Mouse (Mus musculus) kidney, adult 10 weeks (tissue): ENCODE measurements around the gene Nlrp4e. TPM values are rescaled to one million over a fixed set of nuclear protein-coding genes. Genes with fewer than 3 reads are reported as not detected.

ENCODE experiments used
- polyA plus RNA-seq: library from polyadenylated mRNA; stranded (reverse); fragments of 350-450 nt; fragmentation: Illumina TruSeq; extraction: RNeasy Lipid Tissue Mini Kit (QIAGEN cat#74804); gene quantifications from one replicate; pipeline ENCODE4 v1.2.3, GENCODE M21; 2014; ENCODE audit warnings: low read depth, low replicate concordance

Gene Nlrp4e
- polyA plus RNA-seq = not detected

GRCm38 (mm10) chr7:23300892-23301291 lies at the start of gene Nlrp4e:
Nlrp4e (plus strand) TSS chr7:23301192.

DNA sequence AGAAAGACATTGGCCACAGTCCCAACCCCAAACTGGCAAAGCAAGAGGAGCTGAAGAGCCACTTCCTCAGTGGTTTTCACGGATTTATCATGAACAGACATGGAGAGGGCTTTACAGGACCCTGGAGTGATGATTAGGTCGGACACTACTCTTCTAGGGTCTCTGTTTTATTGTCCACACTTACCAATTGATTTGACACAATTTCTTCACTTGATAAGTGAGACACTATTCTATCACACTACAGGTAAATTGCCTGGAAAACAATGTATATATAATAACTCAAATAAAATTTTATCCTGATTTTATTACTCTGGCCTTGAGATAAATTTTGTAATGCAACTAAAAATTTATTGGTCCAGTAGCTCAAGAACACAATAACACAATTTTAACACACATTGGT lies 49.4 kb upstream of the Nlrp4e start, which contains the start of gene Vmn1r166:
TSS of gene Vmn1r166 (minus strand) at position 101 of the 400 bp plus-strand sequence.

DNA sequence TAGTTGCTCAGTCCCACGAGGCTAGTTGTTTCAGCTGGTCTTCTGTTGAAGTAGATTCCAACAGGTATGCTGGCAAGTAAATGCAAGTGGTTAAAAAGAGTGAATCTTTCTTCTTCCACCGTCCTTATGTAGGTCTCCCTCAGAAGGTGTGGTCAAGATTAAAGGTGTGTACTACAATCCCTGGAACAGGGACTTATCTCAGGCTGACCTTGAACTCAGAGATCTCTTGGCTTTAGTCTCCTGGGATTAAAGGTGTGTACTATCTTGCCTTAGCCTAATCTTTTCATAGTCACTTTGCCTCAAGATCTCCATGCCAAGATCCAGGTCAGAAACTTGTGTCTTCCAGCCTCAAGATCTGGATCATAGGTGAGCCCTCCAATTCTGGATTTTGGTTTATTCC lies 22.2 kb upstream of the Nlrp4e start, which contains the start of gene Gm6902:
TSS of gene Gm6902 (minus strand) at position 101 of the 400 bp plus-strand sequence.

GRCm38 (mm10) chr7:23385589-23385988 lies 84.6 kb downstream of the Nlrp4e start, which contains the start of gene Nlrp5:
Nlrp5 (plus strand) TSS chr7:23385889.

Other genes with a start within 250 kb of the Nlrp4e start
- not detected for gene Vmn1r163, start 245.7 kb upstream of the Nlrp4e start, polyA plus RNA-seq
- gene Gm8720, start 233.7 kb upstream of the Nlrp4e start, polyA plus RNA-seq = not detected
- not detected for gene Gm10662, start 156.7 kb upstream of the Nlrp4e start, polyA plus RNA-seq
- gene Vmn1r165, start 83.9 kb upstream of the Nlrp4e start, polyA plus RNA-seq = not detected
- gene Vmn1r166, start 49.5 kb upstream of the Nlrp4e start, polyA plus RNA-seq = not detected
- gene Gm6902, start 22.3 kb upstream of the Nlrp4e start, polyA plus RNA-seq = not detected
- gene Nlrp5, start 84.7 kb downstream of the Nlrp4e start, polyA plus RNA-seq = not detected
- not detected for gene Vmn1r167, start 206.0 kb downstream of the Nlrp4e start, polyA plus RNA-seq
- not detected for gene Vmn1r168, start 238.5 kb downstream of the Nlrp4e start, polyA plus RNA-seq